Mouse (Mus musculus) urinary bladder, postnatal 25 days (tissue): ENCODE data around the gene Phf19.

Source experiments
- DNase-seq: peaks from one replicate; pipeline ENCODE4 v3.0.0; 2022; ENCODE audit warnings: low spot score

Phf19 gene

GRCm38 (mm10) chr2:34896821-34897460 is 16.9 kb downstream of the Phf19 start:
- DNase-seq = no peak

GRCm38 (mm10) chr2:34895503-34896113 is 18.2 kb downstream of the Phf19 start:
- DNase-seq = no peak

GRCm38 (mm10) chr2:34893950-34894349 is 19.9 kb downstream of the Phf19 start:
- no peak for DNase-seq

- no peak for DNase-seq
These were observed 29.6 kb downstream of the Phf19 start for GRCm38 (mm10) chr2:34884186-34884585.

GRCm38 (mm10) chr2:34883190-34883589 is 30.6 kb downstream of the Phf19 start:
- DNase-seq = no peak

GRCm38 (mm10) chr2:34882757-34883156 is 31.1 kb downstream of the Phf19 start:
- DNase-seq = no peak

GRCm38 (mm10) chr2:34880054-34880453 is 33.8 kb downstream of the Phf19 start:
- no peak for DNase-seq

- no peak for DNase-seq
These were observed 38.9 kb downstream of the Phf19 start, which contains the start of gene Psmd5 for GRCm38 (mm10) chr2:34874816-34875345. Psmd5 (minus strand) TSS chr2:34874968.

- peak; percentile 25 for DNase-seq
These were observed 39.6 kb downstream of the Phf19 start, which contains the start of gene Cutal for GRCm38 (mm10) chr2:34874271-34874670. Cutal (plus strand) TSS chr2:34874396.

GRCm38 (mm10) chr2:34870520-34871474 is 43.0 kb downstream of the Phf19 start:
- peak; percentile 84 for DNase-seq

- no peak for DNase-seq
These were observed 44.1 kb downstream of the Phf19 start for GRCm38 (mm10) chr2:34869680-34870079.

- DNase-seq = no peak
These were observed 56.1 kb downstream of the Phf19 start for GRCm38 (mm10) chr2:34857728-34858127.

GRCm38 (mm10) chr2:34855265-34855664 is 58.6 kb downstream of the Phf19 start:
- no peak for DNase-seq

- DNase-seq = no peak
These were observed 66.1 kb downstream of the Phf19 start for GRCm38 (mm10) chr2:34847702-34848101.
